In the genomic region with DNA sequence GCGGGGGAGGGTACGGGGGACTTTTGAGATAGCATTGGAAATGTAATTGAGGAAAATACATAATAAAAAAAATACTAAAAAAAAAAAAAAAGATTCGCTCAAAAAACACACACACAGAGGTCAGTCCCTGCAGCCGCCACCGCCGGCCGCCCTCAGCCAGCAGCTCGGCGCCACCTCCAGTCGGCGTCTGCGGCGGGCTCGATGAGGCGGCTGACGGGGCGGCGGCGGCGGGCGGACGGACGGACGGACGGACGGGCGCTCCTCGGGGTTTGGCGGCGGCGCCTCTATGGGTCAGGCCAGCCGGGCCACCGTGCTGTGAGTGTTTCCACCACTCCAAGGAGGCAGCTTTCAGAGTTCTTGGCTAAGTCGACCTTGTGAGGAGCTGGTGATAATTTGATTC, we compare ENCODE assay signal across 11 mouse cellular contexts. TPM values are rescaled to one million over a fixed set of nuclear protein-coding genes. Genes with fewer than 3 reads are reported as not detected.
DNase-seq lines count a peak whose midpoint lies in the region; ATAC-seq and TF ChIP-seq lines count a peak whose summit lies in the region.
"Not testable (repeated sequence)": the region's sequence is repeated elsewhere in the genome, so short reads cannot be mapped to it uniquely, and the experiment has no call there.
"Had no signal": no experiment of that assay in that cellular context is flagged by ENCODE, and none has a peak within 500 bp of the region (broad histone marks: within the 10 kb centered on the region; RNA-seq: fewer than 3 reads in every experiment).

No protein-coding gene starts in this region.

- not testable (repeated sequence) for H3K27ac ChIP-seq in embryonic facial prominence, embryonic 13.5 days; forebrain, embryonic 16.5 days (ENCODE audit: low read length); heart, embryonic 16.5 days (ENCODE audit: low read length); hindbrain, postnatal 0 days; limb, embryonic 10.5 days; lung, embryonic 15.5 days; midbrain, embryonic 16.5 days (ENCODE audit: low read length)

- not testable (repeated sequence) for ATAC-seq in embryonic facial prominence, embryonic 13.5 days (ENCODE audit: insufficient number of reproducible peaks, insufficient read depth, low FRiP score, low TSS enrichment, low read depth); forebrain, embryonic 16.5 days; heart, embryonic 16.5 days (replicated peaks; ENCODE audit: extremely low read depth, insufficient read depth, low FRiP score); hindbrain, postnatal 0 days; lung, embryonic 15.5 days (ENCODE audit: borderline replicate concordance, extremely low read depth, low FRiP score, low TSS enrichment); midbrain, embryonic 16.5 days

- not testable (repeated sequence) for TF ChIP-seq CTCF in hindbrain, postnatal 0 days (IDR thresholded peaks at IDR 0.05; ENCODE audit: low read depth)

- H3K27me3 ChIP-seq in embryonic facial prominence, embryonic 13.5 days; forebrain, embryonic 16.5 days (replicated peaks; ENCODE audit: control insufficient read depth, insufficient read depth, low read length); heart, embryonic 16.5 days (ENCODE audit: control insufficient read depth, insufficient read depth, low read length); hindbrain, postnatal 0 days (ENCODE audit: insufficient read depth, low read length); limb, embryonic 10.5 days (ENCODE audit: low read depth, poor library complexity, severe bottlenecking); lung, embryonic 15.5 days; midbrain, embryonic 16.5 days (ENCODE audit: control insufficient read depth, insufficient read depth, low read depth, low read length): not testable (repeated sequence)

- H3K4me3 ChIP-seq in embryonic facial prominence, embryonic 13.5 days; forebrain, embryonic 16.5 days (replicated peaks; ENCODE audit: low read length); lung, embryonic 15.5 days: not testable (repeated sequence)
- peak overlapping the region; percentile 30; the same call in 1 of the 2 replicates for H3K4me3 ChIP-seq in heart, embryonic 16.5 days (ENCODE audit: low read length)
- H3K4me3 ChIP-seq in hindbrain, postnatal 0 days (ENCODE audit: low read length), result peak overlapping the region; percentile 15; the same call in 1 of the 2 replicates
- peak overlapping the region; percentile 30; the same call in 1 of the 2 replicates for H3K4me3 ChIP-seq in limb, embryonic 10.5 days
- peak overlapping the region; percentile 14; the same call in 1 of the 2 replicates for H3K4me3 ChIP-seq in midbrain, embryonic 16.5 days (ENCODE audit: low read depth, low read length)

- WGBS in embryonic facial prominence, embryonic 13.5 days, result 38% methylated on average over 34 of the region's 34 CpGs
- WGBS in forebrain, embryonic 16.5 days, result 34% methylated on average over 33 of the region's 34 CpGs
- 23% methylated on average over 34 of the region's 34 CpGs for whole genome bisulfite sequencing in heart, embryonic 16.5 days
- 28% methylated on average over 34 of the region's 34 CpGs for WGBS in hindbrain, postnatal 0 days
- WGBS in limb, embryonic 10.5 days, result 43% methylated on average over 34 of the region's 34 CpGs
- WGBS in lung, embryonic 15.5 days, result 27% methylated on average over 34 of the region's 34 CpGs
- 29% methylated on average over 26 of the region's 34 CpGs for WGBS in midbrain, embryonic 16.5 days

- H3K9ac ChIP-seq in embryonic facial prominence, embryonic 13.5 days; forebrain, embryonic 16.5 days (replicated peaks; ENCODE audit: low read depth, low read length); heart, embryonic 16.5 days (ENCODE audit: low read length); hindbrain, postnatal 0 days (replicated peaks; ENCODE audit: low read length); lung, embryonic 15.5 days; midbrain, embryonic 16.5 days (ENCODE audit: low read depth, low read length): not testable (repeated sequence)

- not testable (repeated sequence) for DNase-seq in hindbrain, postnatal 0 days (ENCODE audit: low spot score)
- peak; percentile 36 for DNase-seq in limb, embryonic 10.5 days (ENCODE audit: low spot score)
- DNase-seq in thymus, postnatal 4 days, result peak; percentile 6

- peak overlapping the region; percentile 54 for H3K4me2 ChIP-seq in embryonic facial prominence, embryonic 13.5 days
- H3K4me2 ChIP-seq in forebrain, embryonic 16.5 days (ENCODE audit: low read length), result peak overlapping the region; percentile 17; the same call in 1 of the 2 replicates
- H3K4me2 ChIP-seq in heart, embryonic 16.5 days (ENCODE audit: low read depth, low read length), result peak overlapping the region; percentile 55
- H3K4me2 ChIP-seq in hindbrain, postnatal 0 days (ENCODE audit: low read depth, low read length), result peak overlapping the region; percentile 36; the same call in 1 of the 2 replicates
- peak overlapping the region; percentile 44 for H3K4me2 ChIP-seq in lung, embryonic 15.5 days
- peak overlapping the region; percentile 47 for H3K4me2 ChIP-seq in midbrain, embryonic 16.5 days (ENCODE audit: low read length)

- not testable (repeated sequence) for H3K9me3 ChIP-seq in embryonic facial prominence, embryonic 13.5 days; forebrain, embryonic 16.5 days (ENCODE audit: control insufficient read depth, low read length); heart, embryonic 16.5 days (replicated peaks; ENCODE audit: control insufficient read depth, low read length); hindbrain, postnatal 0 days (ENCODE audit: low read length); limb, embryonic 10.5 days (replicated peaks); lung, embryonic 15.5 days; midbrain, embryonic 16.5 days (replicated peaks; ENCODE audit: control insufficient read depth, low read length, poor library complexity, severe bottlenecking)

- H3K4me1 ChIP-seq in embryonic facial prominence, embryonic 13.5 days; forebrain, embryonic 16.5 days (replicated peaks; ENCODE audit: control insufficient read depth, insufficient read depth, low read length); heart, embryonic 16.5 days (ENCODE audit: control insufficient read depth, insufficient read depth, low read length); hindbrain, postnatal 0 days (ENCODE audit: insufficient read depth, low read length); limb, embryonic 10.5 days; lung, embryonic 15.5 days; midbrain, embryonic 16.5 days (ENCODE audit: control insufficient read depth, insufficient read depth, low read length): not testable (repeated sequence)

- H3K36me3 ChIP-seq in embryonic facial prominence, embryonic 13.5 days; forebrain, embryonic 16.5 days (ENCODE audit: control insufficient read depth, insufficient read depth); heart, embryonic 16.5 days (ENCODE audit: control insufficient read depth, insufficient read depth); hindbrain, postnatal 0 days (ENCODE audit: insufficient read depth, low read length); limb, embryonic 10.5 days; lung, embryonic 15.5 days; midbrain, embryonic 16.5 days (ENCODE audit: control insufficient read depth, insufficient read depth, low read length): not testable (repeated sequence)

RNA-seq across cellular contexts. Expression of a gene that starts 17.1 kb away (rescaled TPM):
- 0.92 and 1.4 TPM in 2 replicates for polyA plus RNA-seq in embryonic facial prominence, embryonic 13.5 days (2015; fragmentation: Nextera tagmentation; extraction: Ambion mirVana)
- polyA plus RNA-seq in forebrain, embryonic 16.5 days (2015; fragmentation: Nextera tagmentation; extraction: Ambion mirVana), result not detected in 2 replicates
- polyA plus RNA-seq in heart, embryonic 16.5 days (2015; fragmentation: Nextera tagmentation; extraction: Ambion mirVana), result 5.6 and 12.7 TPM in 2 replicates
- 0.14 TPM in 1 of 2 replicates, not detected in the other for total RNA-seq in hindbrain, postnatal 0 days (2014; rRNA removed)
- polyA plus RNA-seq in hindbrain, postnatal 0 days (2015; fragmentation: Nextera tagmentation; extraction: Ambion mirVana), result 0.38 and 0.42 TPM in 2 replicates
- polyA plus RNA-seq in limb, embryonic 10.5 days (2016; fragmentation: Nextera tagmentation; extraction: Ambion mirVana), result 0.20 and 0.39 TPM in 2 replicates
- polyA plus RNA-seq in lung, embryonic 15.5 days (2015; fragmentation: Nextera tagmentation; extraction: Ambion mirVana), result 6.2 and 8.1 TPM in 2 replicates
- 0.19 and 0.79 TPM in 2 replicates for polyA plus RNA-seq in midbrain, embryonic 16.5 days (2015; fragmentation: Nextera tagmentation; extraction: Ambion mirVana)
- total RNA-seq: layer of hippocampus, postnatal 25 days; left cerebral cortex, postnatal 25 days had no signal
- polyA plus RNA-seq: macrophage had no signal
